Mouse (Mus musculus) splenic B cell, adult 2 months (primary cell): Measurements from ENCODE around the gene Mapk10.

ENCODE experiments used
- DNase-seq: peaks from one replicate; pipeline ENCODE4 v3.0.0-alpha.2; 2011; ENCODE audit warnings: low read depth, low spot score
- H3K27me3 ChIP-seq: 2 replicates; pipeline ENCODE4 v1.6.1; 2012; ENCODE audit warnings: mild to moderate bottlenecking, low read length, moderate library complexity, mixed read lengths; ENCODE audit not compliant: control insufficient read depth, poor library complexity, insufficient read depth, severe bottlenecking
- H3K36me3 ChIP-seq: 2 replicates; pipeline ENCODE4 v1.6.1; 2012; ENCODE audit warnings: mild to moderate bottlenecking, low read length, moderate library complexity, mixed read lengths; ENCODE audit not compliant: control insufficient read depth, poor library complexity, insufficient read depth, severe bottlenecking

Mapk10 gene

GRCm38 (mm10) chr5:103184256-103184655, 26.9 kb downstream of the Mapk10 start:
- no peak for DNase-seq
- Histone ChIP-seq H3K27me3 (no peaks in the 10 kb centered on the region; the same call in 1 of the 2 replicates), H3K36me3 (no peaks in the 10 kb centered on the region)

DNA sequence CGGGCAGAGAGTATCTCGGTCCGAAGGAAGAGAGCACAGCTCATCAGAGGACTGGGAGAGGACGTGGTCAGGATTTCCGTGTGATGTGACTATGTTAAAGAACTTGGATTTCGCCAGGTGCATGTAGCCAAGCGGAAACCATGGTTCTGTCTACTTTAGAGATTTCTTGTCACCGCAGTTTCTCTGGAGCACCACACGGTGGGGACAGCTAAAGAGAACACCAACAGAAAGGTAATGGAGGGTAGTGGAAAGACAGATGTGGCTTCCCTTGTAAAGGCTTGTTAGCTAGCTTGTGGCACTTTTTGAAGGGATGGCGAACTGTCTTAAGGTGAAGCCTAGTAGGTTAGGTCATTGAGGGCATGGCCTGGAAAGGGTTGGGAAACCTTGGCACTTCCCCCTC, 29.5 kb downstream of the Mapk10 start:
- DNase-seq = no peak
- H3K27me3 ChIP-seq = no peaks in the 10 kb centered on the region; the same call in 1 of the 2 replicates
- no peaks in the 10 kb centered on the region for H3K36me3 ChIP-seq

- DNase-seq = no peak
- Histone ChIP-seq H3K27me3 (no peaks in the 10 kb centered on the region; the same call in 1 of the 2 replicates), H3K36me3 (no peaks in the 10 kb centered on the region)
These were observed 34.1 kb downstream of the Mapk10 start for GRCm38 (mm10) chr5:103177010-103177409.

DNA sequence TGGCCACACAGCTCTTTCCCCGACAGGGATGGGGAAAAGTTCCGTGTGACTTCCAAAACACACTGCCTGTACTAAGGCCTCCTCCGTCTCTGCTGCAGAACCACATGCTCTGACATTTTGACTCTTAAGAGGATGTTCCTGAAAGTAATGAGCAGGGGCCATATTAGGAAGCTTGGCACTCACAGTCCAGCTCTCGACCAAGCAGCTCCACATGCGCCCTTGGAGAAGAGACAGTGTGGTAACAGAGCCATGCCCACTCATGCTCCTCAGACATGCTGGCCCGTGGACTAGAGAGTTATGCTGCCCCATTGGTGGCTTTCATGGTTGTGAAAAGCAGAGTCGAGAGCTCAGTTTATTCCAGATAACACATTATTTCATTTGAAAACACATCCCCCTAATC, 35.1 kb downstream of the Mapk10 start:
- Histone ChIP-seq H3K27me3 (no peaks in the 10 kb centered on the region), H3K36me3 (no peaks in the 10 kb centered on the region)
- no peak for DNase-seq

DNA sequence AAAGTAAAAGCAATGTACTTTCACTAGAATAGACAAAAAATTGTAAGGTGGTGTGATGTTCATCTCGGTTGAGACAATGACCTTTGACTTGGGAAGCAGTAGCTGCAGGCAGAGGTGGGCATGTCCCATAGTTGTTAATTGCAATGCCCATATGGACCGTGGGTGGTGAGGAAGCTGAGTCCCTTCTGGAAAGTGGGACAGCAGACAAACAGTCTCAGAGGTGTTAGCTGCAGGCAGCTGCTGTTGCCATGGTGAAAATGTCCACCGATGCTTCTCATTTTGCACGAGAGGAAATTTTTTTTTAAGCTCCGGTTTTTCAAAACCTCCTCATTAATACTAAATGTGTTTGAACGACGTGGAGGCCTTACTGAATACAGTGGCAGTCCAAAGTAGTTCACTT, 36.5 kb downstream of the Mapk10 start:
- DNase-seq = no peak
- Histone ChIP-seq H3K27me3 (no peaks in the 10 kb centered on the region), H3K36me3 (no peaks in the 10 kb centered on the region)

GRCm38 (mm10) chr5:103171207-103171606, 39.9 kb downstream of the Mapk10 start:
- DNase-seq = no peak
- no peaks in the 10 kb centered on the region for H3K27me3 ChIP-seq

GRCm38 (mm10) chr5:103167371-103167770, 43.8 kb downstream of the Mapk10 start:
- DNase-seq = no peak
- no peaks in the 10 kb centered on the region for H3K36me3 ChIP-seq
- no peaks in the 10 kb centered on the region for H3K27me3 ChIP-seq

More at GRCm38 (mm10) chr5:103171207-103171606, 39.9 kb downstream of the Mapk10 start:
- H3K36me3 ChIP-seq = no peaks in the 10 kb centered on the region

- Histone ChIP-seq H3K36me3 (no peaks in the 10 kb centered on the region), H3K27me3 (no peaks in the 10 kb centered on the region)
- DNase-seq = no peak
These were observed 44.4 kb downstream of the Mapk10 start for GRCm38 (mm10) chr5:103166755-103167154.

- Histone ChIP-seq H3K27me3 (no peaks in the 10 kb centered on the region), H3K36me3 (no peaks in the 10 kb centered on the region)
- no peak for DNase-seq
These were observed 47.1 kb downstream of the Mapk10 start for GRCm38 (mm10) chr5:103164022-103164421.

GRCm38 (mm10) chr5:103161574-103161973, 49.6 kb downstream of the Mapk10 start:
- Histone ChIP-seq H3K36me3 (no peaks in the 10 kb centered on the region), H3K27me3 (no peaks in the 10 kb centered on the region)
- no peak for DNase-seq

- DNase-seq = no peak
- no peaks in the 10 kb centered on the region for H3K27me3 ChIP-seq
- H3K36me3 ChIP-seq = no peaks in the 10 kb centered on the region
These were observed 50.0 kb downstream of the Mapk10 start for GRCm38 (mm10) chr5:103161196-103161540.

DNA sequence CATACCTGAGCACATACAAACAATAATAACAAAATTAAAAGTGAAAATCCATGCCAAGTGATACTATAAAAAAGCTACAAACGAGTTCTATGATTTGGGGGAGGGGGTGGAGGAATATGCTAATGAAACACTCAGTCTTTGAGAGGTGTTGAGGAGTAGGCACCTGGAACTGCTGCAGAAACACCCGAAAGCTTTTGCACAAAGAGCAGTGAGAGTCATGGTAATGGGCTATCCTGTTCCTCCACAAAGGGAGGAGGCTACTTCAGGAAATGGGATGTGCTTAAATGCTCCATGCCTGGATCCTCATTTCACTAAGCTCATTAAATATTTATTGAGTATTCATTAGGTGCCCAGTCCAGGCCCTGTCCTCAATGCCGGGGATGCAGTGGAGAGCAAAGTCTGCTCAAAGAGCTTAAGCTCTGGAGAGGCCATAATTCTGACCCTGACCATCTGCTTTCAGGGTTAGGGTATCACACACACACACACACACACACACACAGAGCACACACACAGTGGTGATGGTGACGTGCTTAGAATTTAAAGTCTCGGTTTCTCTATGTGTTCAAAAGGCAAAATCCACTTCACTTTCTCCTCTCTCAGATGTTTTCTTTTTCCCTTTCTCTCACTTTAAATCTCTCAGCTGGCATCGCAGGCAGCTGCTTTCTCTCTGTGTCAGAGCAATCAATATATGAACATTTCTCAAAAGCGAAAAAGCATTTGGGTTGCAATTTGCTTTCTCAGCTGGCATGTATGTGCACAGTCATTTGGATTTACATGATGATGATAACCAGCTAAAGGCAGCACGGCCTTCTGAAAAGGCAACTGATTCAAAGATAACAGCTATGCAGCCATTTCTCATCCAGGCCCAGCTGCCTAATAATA, 50.6 kb downstream of the Mapk10 start:
- DNase-seq = no peak
- H3K27me3 ChIP-seq = no peaks in the 10 kb centered on the region
- no peaks in the 10 kb centered on the region for H3K36me3 ChIP-seq

DNA sequence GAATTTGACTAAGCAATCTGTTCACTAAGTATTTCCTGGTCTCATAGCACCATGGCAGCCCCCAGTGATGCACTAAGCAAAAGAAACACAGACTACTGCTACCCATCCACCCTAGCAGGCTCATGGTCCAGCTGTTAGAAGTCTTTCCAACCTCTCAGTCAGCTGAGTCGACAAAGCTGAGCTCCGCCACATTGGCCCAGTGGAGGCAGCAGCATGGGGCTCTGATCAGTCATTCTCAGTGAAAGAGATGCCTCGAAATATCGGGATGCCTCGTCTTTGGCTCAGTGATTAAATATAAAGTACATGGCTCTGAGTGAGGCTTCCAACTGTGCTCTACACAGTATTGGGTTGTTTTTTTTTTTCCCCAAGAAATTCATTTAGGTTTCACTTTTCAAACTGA, 70.2 kb downstream of the Mapk10 start:
- no peaks in the 10 kb centered on the region for H3K36me3 ChIP-seq
- no peak for DNase-seq
- H3K27me3 ChIP-seq = no peaks in the 10 kb centered on the region

- no peak for DNase-seq
- no peaks in the 10 kb centered on the region for H3K36me3 ChIP-seq
- H3K27me3 ChIP-seq = no peaks in the 10 kb centered on the region
These were observed 76.3 kb downstream of the Mapk10 start for GRCm38 (mm10) chr5:103134839-103135238.

DNA sequence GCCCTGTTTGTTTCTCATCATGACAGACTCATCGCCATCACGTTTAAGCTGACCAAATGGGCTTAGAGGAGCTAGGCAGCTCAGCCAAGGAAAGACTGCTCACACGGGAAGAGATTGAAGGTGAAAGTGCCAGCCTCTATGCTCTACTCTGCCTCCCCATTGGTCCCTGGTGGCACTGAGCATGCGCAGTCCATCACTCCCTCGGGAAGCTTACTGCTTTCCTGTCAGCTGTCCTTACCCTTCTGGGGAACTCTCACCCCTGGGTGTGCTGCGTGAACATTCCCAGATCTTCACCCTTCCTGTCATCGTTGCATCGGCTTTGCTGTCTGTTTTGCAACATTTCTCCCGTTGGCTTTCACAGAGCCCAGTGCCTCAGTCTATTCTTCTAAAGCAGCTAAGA, 77.5 kb downstream of the Mapk10 start:
- no peaks in the 10 kb centered on the region for H3K36me3 ChIP-seq
- no peak for DNase-seq
- no peaks in the 10 kb centered on the region for H3K27me3 ChIP-seq

GRCm38 (mm10) chr5:103132814-103133213, 78.3 kb downstream of the Mapk10 start:
- no peaks in the 10 kb centered on the region for H3K36me3 ChIP-seq
- DNase-seq = no peak
- no peaks in the 10 kb centered on the region for H3K27me3 ChIP-seq
